ENCODE assay signal across 8 mouse cellular contexts in genomic region chr11:101155151-101155550, GRCm38 (mm10). TPM values are rescaled to one million over a fixed set of nuclear protein-coding genes. Genes with fewer than 3 reads are reported as not detected.
A peak's percentile ranks its signal among the peaks of the same experiment; 100 is the strongest.
DNase-seq lines count a peak whose midpoint lies in the region; ATAC-seq lines count a peak whose summit lies in the region.

No protein-coding gene starts in this region.

- H3K9ac ChIP-seq in intestine, embryonic 14.5 days (ENCODE audit: low read length) = no peak overlapping the region
- H3K9ac ChIP-seq in intestine, embryonic 15.5 days = no peak overlapping the region
- no peak overlapping the region for H3K9ac ChIP-seq in forebrain, embryonic 14.5 days (ENCODE audit: low read length)
- peak overlapping the region; percentile 61 for H3K9ac ChIP-seq in midbrain, embryonic 15.5 days
- no peak overlapping the region for H3K9ac ChIP-seq in liver, embryonic 12.5 days

- no peak overlapping the region for H3K27ac ChIP-seq in intestine, embryonic 14.5 days (ENCODE audit: low read depth)
- H3K27ac ChIP-seq in intestine, embryonic 15.5 days = no peak overlapping the region
- peak overlapping the region; percentile 80; the same call in 1 of the 2 replicates for H3K27ac ChIP-seq in forebrain, embryonic 14.5 days (ENCODE audit: low read depth, low read length)
- H3K27ac ChIP-seq in midbrain, embryonic 15.5 days = peak overlapping the region; percentile 89
- no peak overlapping the region for H3K27ac ChIP-seq in liver, embryonic 12.5 days

- no peaks in the 10 kb centered on the region for H3K36me3 ChIP-seq in intestine, embryonic 14.5 days (ENCODE audit: control insufficient read depth, insufficient read depth, low read length)
- H3K36me3 ChIP-seq in intestine, embryonic 15.5 days = no peaks in the 10 kb centered on the region
- H3K36me3 ChIP-seq in forebrain, embryonic 14.5 days (ENCODE audit: control insufficient read depth, insufficient read depth, low read length) = no peaks in the 10 kb centered on the region
- H3K36me3 ChIP-seq in midbrain, embryonic 15.5 days (replicated peaks) = no peaks in the 10 kb centered on the region
- no peaks in the 10 kb centered on the region for H3K36me3 ChIP-seq in liver, embryonic 12.5 days

- ATAC-seq in intestine, embryonic 14.5 days (replicated peaks; ENCODE audit: low FRiP score, low TSS enrichment, low read depth) = no peak
- no peak for ATAC-seq in intestine, embryonic 15.5 days
- no peak for ATAC-seq in forebrain, embryonic 14.5 days
- no peak for ATAC-seq in midbrain, embryonic 15.5 days (replicated peaks)
- ATAC-seq in liver, embryonic 12.5 days = no peak

- H3K27me3 ChIP-seq in intestine, embryonic 14.5 days (replicated peaks; ENCODE audit: control insufficient read depth, insufficient read depth, low read length) = no peaks in the 10 kb centered on the region
- H3K27me3 ChIP-seq in intestine, embryonic 15.5 days (replicated peaks) = no peaks in the 10 kb centered on the region
- no peaks in the 10 kb centered on the region for H3K27me3 ChIP-seq in forebrain, embryonic 14.5 days (replicated peaks; ENCODE audit: control insufficient read depth, insufficient read depth, low read length)
- 0 out of 2 replicates have a peak, but pooled peaks cover 3% of the 10 kb centered on the region for H3K27me3 ChIP-seq in midbrain, embryonic 15.5 days (replicated peaks)
- peaks cover 59% of the 10 kb centered on the region for H3K27me3 ChIP-seq in liver, embryonic 12.5 days (replicated peaks)

- peaks cover 5% of the 10 kb centered on the region; the same call in 1 of the 2 replicates for H3K4me1 ChIP-seq in intestine, embryonic 14.5 days (replicated peaks; ENCODE audit: control insufficient read depth, insufficient read depth, low read length)
- H3K4me1 ChIP-seq in intestine, embryonic 15.5 days (replicated peaks) = peaks cover 10% of the 10 kb centered on the region
- H3K4me1 ChIP-seq in forebrain, embryonic 14.5 days (ENCODE audit: control insufficient read depth, insufficient read depth, low read length) = no peaks in the 10 kb centered on the region; the same call in 1 of the 2 replicates
- peaks cover 19% of the 10 kb centered on the region for H3K4me1 ChIP-seq in midbrain, embryonic 15.5 days
- no peaks in the 10 kb centered on the region for H3K4me1 ChIP-seq in liver, embryonic 12.5 days

- no peaks in the 10 kb centered on the region for H3K9me3 ChIP-seq in intestine, embryonic 14.5 days (ENCODE audit: control insufficient read depth, low read length)
- H3K9me3 ChIP-seq in intestine, embryonic 15.5 days = no peaks in the 10 kb centered on the region
- no peaks in the 10 kb centered on the region for H3K9me3 ChIP-seq in forebrain, embryonic 14.5 days (replicated peaks; ENCODE audit: control insufficient read depth, low read length)
- no peaks in the 10 kb centered on the region for H3K9me3 ChIP-seq in midbrain, embryonic 15.5 days
- H3K9me3 ChIP-seq in liver, embryonic 12.5 days (replicated peaks) = no peaks in the 10 kb centered on the region

- WGBS in intestine, embryonic 14.5 days = 59% methylated on average over 6 of the region's 6 CpGs
- 66% methylated on average over 6 of the region's 6 CpGs for WGBS in intestine, embryonic 15.5 days
- WGBS in forebrain, embryonic 14.5 days = 80% methylated on average over 6 of the region's 6 CpGs
- 69% methylated on average over 6 of the region's 6 CpGs for WGBS in midbrain, embryonic 15.5 days
- 60% methylated on average over 6 of the region's 6 CpGs for WGBS in liver, embryonic 12.5 days (ENCODE audit: insufficient replicate concordance)

- DNase-seq in cerebellum, adult 11-12 months = peak; percentile 20
- DNase-seq in cerebellum, postnatal 4 days (ENCODE audit: low spot score in 2 of 2) = no peak
- no peak for DNase-seq in intestine, embryonic 14.5 days (ENCODE audit: low spot score)
- no peak for DNase-seq in forebrain, embryonic 14.5 days (ENCODE audit: low spot score)
- no peak for DNase-seq in embryo, embryonic 10 days (ENCODE audit: low spot score)

- H3K4me3 ChIP-seq in intestine, embryonic 14.5 days (ENCODE audit: low read depth, low read length) = no peak overlapping the region
- H3K4me3 ChIP-seq in intestine, embryonic 15.5 days (replicated peaks) = no peak overlapping the region
- H3K4me3 ChIP-seq in forebrain, embryonic 14.5 days (ENCODE audit: low read depth, low read length) = no peak overlapping the region
- peak overlapping the region; percentile 42; the same call in 1 of the 2 replicates for H3K4me3 ChIP-seq in midbrain, embryonic 15.5 days
- H3K4me3 ChIP-seq in liver, embryonic 12.5 days = no peak overlapping the region

- H3K4me2 ChIP-seq in intestine, embryonic 14.5 days (ENCODE audit: low read length) = peak overlapping the region; percentile 73; the same call in 1 of the 2 replicates
- no peak overlapping the region for H3K4me2 ChIP-seq in intestine, embryonic 15.5 days (replicated peaks)
- H3K4me2 ChIP-seq in forebrain, embryonic 14.5 days (ENCODE audit: low read length) = peak overlapping the region; percentile 71
- H3K4me2 ChIP-seq in midbrain, embryonic 15.5 days = peak overlapping the region; percentile 72
- H3K4me2 ChIP-seq in liver, embryonic 12.5 days = no peak overlapping the region

RNA-seq across cellular contexts. Expression of gene Tubg2, which starts 0.6 kb away (rescaled TPM):
- 5.8 and 7.4 TPM in 2 replicates for polyA plus RNA-seq in intestine, embryonic 14.5 days (2014; fragmentation: Nextera tagmentation; extraction: Ambion mirVana)
- polyA plus RNA-seq in intestine, embryonic 15.5 days (2015; fragmentation: Nextera tagmentation; extraction: Ambion mirVana) = 4.4 and 4.8 TPM in 2 replicates
- polyA plus RNA-seq in forebrain, embryonic 14.5 days (2014; fragmentation: Nextera tagmentation; extraction: Ambion mirVana) = 27.4 and 31.9 TPM in 2 replicates
- 60.8 and 62.7 TPM in 2 replicates for polyA plus RNA-seq in midbrain, embryonic 15.5 days (2015; fragmentation: Nextera tagmentation; extraction: Ambion mirVana)
- polyA plus RNA-seq in liver, embryonic 12.5 days (2016; fragmentation: Nextera tagmentation; extraction: Ambion mirVana) = 0.57 and 0.62 TPM in 2 replicates

RNA-seq across cellular contexts. Expression of gene Cntnap1, which starts 15.2 kb away (rescaled TPM):
- polyA plus RNA-seq in intestine, embryonic 14.5 days (2014; fragmentation: Nextera tagmentation; extraction: Ambion mirVana) = 1.2 and 1.4 TPM in 2 replicates
- 0.82 and 1.0 TPM in 2 replicates for polyA plus RNA-seq in intestine, embryonic 15.5 days (2015; fragmentation: Nextera tagmentation; extraction: Ambion mirVana)
- 0.39 and 0.48 TPM in 2 replicates for polyA plus RNA-seq in forebrain, embryonic 14.5 days (2014; fragmentation: Nextera tagmentation; extraction: Ambion mirVana)
- 3.4 and 3.8 TPM in 2 replicates for polyA plus RNA-seq in midbrain, embryonic 15.5 days (2015; fragmentation: Nextera tagmentation; extraction: Ambion mirVana)
- polyA plus RNA-seq in liver, embryonic 12.5 days (2016; fragmentation: Nextera tagmentation; extraction: Ambion mirVana) = 0.17 and 0.26 TPM in 2 replicates

RNA-seq across cellular contexts. Expression of gene Plekhh3, which starts 16.0 kb away (rescaled TPM):
- 12.8 and 13.8 TPM in 2 replicates for polyA plus RNA-seq in intestine, embryonic 14.5 days (2014; fragmentation: Nextera tagmentation; extraction: Ambion mirVana)
- 11.1 and 12.7 TPM in 2 replicates for polyA plus RNA-seq in intestine, embryonic 15.5 days (2015; fragmentation: Nextera tagmentation; extraction: Ambion mirVana)
- polyA plus RNA-seq in forebrain, embryonic 14.5 days (2014; fragmentation: Nextera tagmentation; extraction: Ambion mirVana) = 4.6 and 5.5 TPM in 2 replicates
- polyA plus RNA-seq in midbrain, embryonic 15.5 days (2015; fragmentation: Nextera tagmentation; extraction: Ambion mirVana) = 8.5 and 9.9 TPM in 2 replicates
- polyA plus RNA-seq in liver, embryonic 12.5 days (2016; fragmentation: Nextera tagmentation; extraction: Ambion mirVana) = 2.7 and 2.8 TPM in 2 replicates

RNA-seq across cellular contexts. Expression of gene Ccr10, which starts 20.1 kb away (rescaled TPM):
- 0.23 TPM in 1 of 2 replicates, not detected in the other for polyA plus RNA-seq in intestine, embryonic 14.5 days (2014; fragmentation: Nextera tagmentation; extraction: Ambion mirVana)
- polyA plus RNA-seq in intestine, embryonic 15.5 days (2015; fragmentation: Nextera tagmentation; extraction: Ambion mirVana) = 0.25 and 0.36 TPM in 2 replicates
- polyA plus RNA-seq in forebrain, embryonic 14.5 days (2014; fragmentation: Nextera tagmentation; extraction: Ambion mirVana) = 0.10 TPM in 1 of 2 replicates, not detected in the other
- 0.31 and 0.36 TPM in 2 replicates for polyA plus RNA-seq in midbrain, embryonic 15.5 days (2015; fragmentation: Nextera tagmentation; extraction: Ambion mirVana)
- 0.07 TPM in 1 of 2 replicates, not detected in the other for polyA plus RNA-seq in liver, embryonic 12.5 days (2016; fragmentation: Nextera tagmentation; extraction: Ambion mirVana)

RNA-seq across cellular contexts. Expression of gene Tubg1, which starts 35.4 kb away (rescaled TPM):
- 71.2 and 73.8 TPM in 2 replicates for polyA plus RNA-seq in intestine, embryonic 14.5 days (2014; fragmentation: Nextera tagmentation; extraction: Ambion mirVana)
- polyA plus RNA-seq in intestine, embryonic 15.5 days (2015; fragmentation: Nextera tagmentation; extraction: Ambion mirVana) = 58.7 and 59.2 TPM in 2 replicates
- 84.9 and 87.8 TPM in 2 replicates for polyA plus RNA-seq in forebrain, embryonic 14.5 days (2014; fragmentation: Nextera tagmentation; extraction: Ambion mirVana)
- 76.1 and 84.7 TPM in 2 replicates for polyA plus RNA-seq in midbrain, embryonic 15.5 days (2015; fragmentation: Nextera tagmentation; extraction: Ambion mirVana)
- 55.2 and 59.6 TPM in 2 replicates for polyA plus RNA-seq in liver, embryonic 12.5 days (2016; fragmentation: Nextera tagmentation; extraction: Ambion mirVana)

Comparison
In these comparisons a context has a peak if more than half of its experiments do, and no peak if none do; other contexts are left out.
1. H3K4me2 ChIP-seq: peak in intestine, embryonic 14.5 days (single experiment), forebrain, embryonic 14.5 days (single experiment) and midbrain, embryonic 15.5 days (single experiment); none in intestine, embryonic 15.5 days (single experiment) and liver, embryonic 12.5 days (single experiment).
2. H3K27ac ChIP-seq: peak in forebrain, embryonic 14.5 days (single experiment) and midbrain, embryonic 15.5 days (single experiment); none in intestine, embryonic 14.5 days (single experiment), intestine, embryonic 15.5 days (single experiment) and liver, embryonic 12.5 days (single experiment).